Mouse (Mus musculus) liver, postnatal 0 days (tissue): ENCODE results near the gene Dmac2.

Experiments
- CTCF ChIP-seq: sonication (generic); IDR thresholded peaks from 2 replicates; pipeline ENCODE4 v1.5.1; 2016; ENCODE audit warnings: antibody characterized with exemption, low read depth
- EP300 ChIP-seq: IDR thresholded peaks from 2 replicates; pipeline ENCODE4 v1.6.1; 2016; ENCODE audit warnings: antibody characterized with exemption, low read depth, mild to moderate bottlenecking

- TF ChIP-seq EP300 (no peak), CTCF (no peak)
Measured at GRCm38 (mm10) chr7:25674297-25674696, 55.1 kb downstream of the Dmac2 start.
